Mouse (Mus musculus): ENCODE measurements at regions not wholly inside any gene's neighbourhood (a gene's known extent, or its start where the extent isn't known, plus 50 kb on each side); places are given as distances from the start of the nearest gene placed in this dataset.

DNA sequence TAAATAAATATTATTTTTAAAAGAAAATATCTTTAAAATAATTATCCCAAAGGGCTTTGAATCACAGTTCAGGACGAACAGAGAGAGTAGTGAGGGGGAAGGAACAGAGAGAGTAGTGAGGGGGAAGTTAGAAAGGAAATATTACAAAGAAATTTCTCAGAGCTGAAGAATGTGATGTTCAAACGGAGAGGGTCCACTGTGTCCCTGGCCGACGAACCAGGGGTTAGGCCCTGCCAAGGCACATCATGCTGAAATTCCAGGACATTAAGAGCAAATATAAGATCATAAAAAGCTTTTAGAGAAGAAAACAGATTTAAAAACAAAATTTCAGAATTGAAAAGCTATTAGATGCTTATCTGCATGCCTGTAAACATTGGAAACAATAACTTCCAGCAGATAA, 61.6 kb downstream of the Skor1 start:
- TF ChIP-seq CTCF (IDR thresholded peaks at IDR 0.05; ENCODE audit: borderline replicate concordance, extremely low read depth, insufficient read depth, insufficient read length) (no peak), POLR2A (IDR thresholded peaks at IDR 0.05; ENCODE audit: borderline replicate concordance, extremely low read depth, insufficient read depth, insufficient read length, poor library complexity, severe bottlenecking) (no peak)
- DNase-seq (ENCODE audit: low read depth) = no peak

DNA sequence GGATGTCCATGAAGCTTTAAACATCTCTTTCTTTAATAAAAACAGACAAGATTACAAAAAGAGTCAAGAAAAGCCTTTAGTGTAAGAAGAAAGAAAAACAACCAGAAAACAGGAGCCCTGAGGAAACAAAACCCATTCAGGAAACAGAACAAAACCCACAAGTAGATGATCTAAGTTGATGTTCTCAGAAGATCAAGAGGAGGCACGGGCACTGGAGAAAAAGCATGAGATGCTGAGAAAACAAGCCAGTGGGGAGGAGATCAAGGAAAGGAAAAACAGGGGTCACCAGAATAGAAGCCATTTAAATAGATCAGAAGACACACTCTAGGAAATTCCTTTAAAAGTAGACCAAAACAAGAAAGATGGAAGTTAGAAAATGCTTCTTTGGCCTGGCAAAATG, 62.1 kb downstream of the Skor1 start:
- DNase-seq (ENCODE audit: low read depth) = no peak
- no peak for TF ChIP-seq POLR2A (IDR thresholded peaks at IDR 0.05; ENCODE audit: borderline replicate concordance, extremely low read depth, insufficient read depth, insufficient read length, poor library complexity, severe bottlenecking)
- no peak for TF ChIP-seq CTCF (IDR thresholded peaks at IDR 0.05; ENCODE audit: borderline replicate concordance, extremely low read depth, insufficient read depth, insufficient read length)

DNA sequence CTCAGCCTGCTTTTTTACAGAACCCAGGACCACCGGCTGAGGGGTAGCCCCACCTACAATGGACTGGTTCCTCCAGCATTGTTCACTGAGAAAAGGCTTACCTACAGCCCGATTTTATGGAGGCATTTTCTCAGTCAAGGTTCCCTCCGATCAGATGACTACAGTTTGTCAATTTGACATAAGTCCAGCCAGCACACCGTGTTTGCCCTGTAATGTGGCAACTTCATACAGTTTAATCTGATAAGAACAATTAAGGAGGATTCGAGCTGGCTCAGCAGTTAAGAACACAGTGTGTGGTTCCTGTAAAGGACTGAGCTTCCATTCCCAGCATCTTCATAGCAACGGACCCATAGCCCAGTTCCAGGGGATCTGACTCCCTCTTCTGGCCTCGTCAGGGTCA, 65.9 kb downstream of the Skor1 start:
- TF ChIP-seq CTCF (IDR thresholded peaks at IDR 0.05; ENCODE audit: borderline replicate concordance, extremely low read depth, insufficient read depth, insufficient read length) = no peak
- DNase-seq (ENCODE audit: low read depth) = no peak

DNA sequence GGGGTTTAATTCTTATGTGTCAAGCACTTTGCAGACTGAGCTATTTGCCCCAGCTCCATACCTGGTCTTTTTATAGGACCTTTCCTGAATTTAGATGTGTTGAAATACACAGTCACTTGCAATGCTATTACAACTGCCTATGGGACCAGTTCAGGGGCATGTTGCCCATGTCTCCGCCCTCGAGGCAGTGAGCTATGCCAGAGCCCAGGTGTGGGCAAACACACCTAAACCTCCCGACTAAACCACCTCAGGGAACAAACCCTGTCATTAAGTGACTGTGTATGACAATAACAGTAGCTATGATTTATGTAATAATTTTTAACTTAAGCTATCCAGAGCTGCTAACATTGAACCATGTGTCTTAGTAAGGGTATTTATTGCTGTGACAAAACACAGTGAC, 66.5 kb downstream of the Skor1 start:
- no peak for DNase-seq (ENCODE audit: low read depth)
- TF ChIP-seq POLR2A (IDR thresholded peaks at IDR 0.05; ENCODE audit: borderline replicate concordance, extremely low read depth, insufficient read depth, insufficient read length, poor library complexity, severe bottlenecking) = no peak
- no peak for TF ChIP-seq CTCF (IDR thresholded peaks at IDR 0.05; ENCODE audit: borderline replicate concordance, extremely low read depth, insufficient read depth, insufficient read length)

- TF ChIP-seq CTCF (IDR thresholded peaks at IDR 0.05; ENCODE audit: borderline replicate concordance, extremely low read depth, insufficient read depth, insufficient read length) = no peak
- no peak for TF ChIP-seq POLR2A (IDR thresholded peaks at IDR 0.05; ENCODE audit: borderline replicate concordance, extremely low read depth, insufficient read depth, insufficient read length, poor library complexity, severe bottlenecking)
- DNase-seq (ENCODE audit: low read depth) = no peak
Measured at GRCm38 (mm10) chr9:63080406-63080805, 68.4 kb downstream of the Skor1 start.

- TF ChIP-seq CTCF (IDR thresholded peaks at IDR 0.05; ENCODE audit: borderline replicate concordance, extremely low read depth, insufficient read depth, insufficient read length) = no peak
- TF ChIP-seq POLR2A (IDR thresholded peaks at IDR 0.05; ENCODE audit: borderline replicate concordance, extremely low read depth, insufficient read depth, insufficient read length, poor library complexity, severe bottlenecking) = no peak
- no peak for DNase-seq (ENCODE audit: low read depth)
Measured at GRCm38 (mm10) chr9:63075252-63075651, 73.5 kb downstream of the Skor1 start.

GRCm38 (mm10) chr9:63074803-63075202, 74.0 kb downstream of the Skor1 start:
- DNase-seq (ENCODE audit: low read depth) = no peak

DNA sequence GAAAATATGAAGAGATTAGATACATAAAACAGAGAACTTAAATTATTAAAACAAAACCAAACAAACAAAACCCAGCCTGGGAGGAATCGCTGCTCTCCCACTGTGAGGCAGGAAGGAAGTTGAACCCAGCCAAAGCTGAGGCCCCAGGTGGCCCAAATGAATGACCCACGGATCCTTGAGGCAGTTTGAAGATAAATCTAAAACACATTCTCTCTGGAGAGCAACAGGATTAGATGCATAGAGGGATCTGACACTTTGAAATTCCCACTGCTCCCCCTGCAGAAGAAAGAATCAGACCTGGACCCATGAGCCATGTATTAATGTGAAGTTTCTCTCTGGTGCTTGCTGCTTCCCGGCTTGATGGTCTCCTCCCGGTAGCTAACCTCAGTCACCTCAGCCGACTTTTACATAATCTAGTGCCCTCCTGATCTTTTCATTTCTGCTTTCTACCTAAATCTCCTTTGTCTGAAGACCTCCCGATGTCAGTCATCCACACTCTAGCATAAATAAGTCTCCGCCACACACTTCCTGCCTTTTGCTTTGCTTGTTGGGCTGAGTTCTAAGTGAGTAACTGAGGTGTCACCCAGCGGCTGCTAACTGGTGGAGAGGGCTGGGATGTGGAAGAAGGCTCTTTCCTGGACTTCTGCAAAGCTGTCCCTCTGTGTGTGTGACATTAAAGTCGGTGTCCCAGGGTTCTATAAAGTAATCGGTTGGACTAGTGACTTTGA, 74.6 kb downstream of the Skor1 start:
- no peak for TF ChIP-seq POLR2A (IDR thresholded peaks at IDR 0.05; ENCODE audit: borderline replicate concordance, extremely low read depth, insufficient read depth, insufficient read length, poor library complexity, severe bottlenecking)
- no peak for TF ChIP-seq CTCF (IDR thresholded peaks at IDR 0.05; ENCODE audit: borderline replicate concordance, extremely low read depth, insufficient read depth, insufficient read length)
- no peak for DNase-seq (ENCODE audit: low read depth)

More at GRCm38 (mm10) chr9:63074803-63075202, 74.0 kb downstream of the Skor1 start:
- TF ChIP-seq CTCF (IDR thresholded peaks at IDR 0.05; ENCODE audit: borderline replicate concordance, extremely low read depth, insufficient read depth, insufficient read length) = no peak
- TF ChIP-seq POLR2A (IDR thresholded peaks at IDR 0.05; ENCODE audit: borderline replicate concordance, extremely low read depth, insufficient read depth, insufficient read length, poor library complexity, severe bottlenecking) = no peak

- TF ChIP-seq POLR2A (IDR thresholded peaks at IDR 0.05; ENCODE audit: borderline replicate concordance, extremely low read depth, insufficient read depth, insufficient read length, poor library complexity, severe bottlenecking) (no peak), CTCF (IDR thresholded peaks at IDR 0.05; ENCODE audit: borderline replicate concordance, extremely low read depth, insufficient read depth, insufficient read length) (no peak)
- no peak for DNase-seq (ENCODE audit: low read depth)
Measured at GRCm38 (mm10) chr9:63071032-63071431, 77.7 kb downstream of the Skor1 start.

DNA sequence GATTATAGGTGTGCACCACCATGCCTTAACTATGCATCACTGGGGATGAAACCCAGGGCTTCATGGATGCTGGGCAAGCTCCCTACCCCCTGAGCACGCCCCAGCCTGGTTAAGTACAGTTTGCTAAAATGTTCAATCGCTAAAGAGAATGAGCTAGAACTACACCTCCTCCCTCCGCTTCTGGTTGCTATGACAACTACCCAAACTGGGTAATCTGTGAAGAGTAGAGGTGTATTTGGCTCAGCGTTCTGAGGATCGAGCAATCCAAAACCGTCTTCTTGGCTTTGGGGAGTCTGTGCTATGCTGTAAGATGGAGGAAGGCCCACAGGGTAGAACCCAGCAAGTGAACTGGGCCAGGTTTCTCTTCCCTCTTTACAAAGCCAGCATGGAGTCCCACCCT, 78.8 kb downstream of the Skor1 start:
- DNase-seq (ENCODE audit: low read depth) = no peak
- TF ChIP-seq CTCF (IDR thresholded peaks at IDR 0.05; ENCODE audit: borderline replicate concordance, extremely low read depth, insufficient read depth, insufficient read length) (no peak), POLR2A (IDR thresholded peaks at IDR 0.05; ENCODE audit: borderline replicate concordance, extremely low read depth, insufficient read depth, insufficient read length, poor library complexity, severe bottlenecking) (no peak)

DNA sequence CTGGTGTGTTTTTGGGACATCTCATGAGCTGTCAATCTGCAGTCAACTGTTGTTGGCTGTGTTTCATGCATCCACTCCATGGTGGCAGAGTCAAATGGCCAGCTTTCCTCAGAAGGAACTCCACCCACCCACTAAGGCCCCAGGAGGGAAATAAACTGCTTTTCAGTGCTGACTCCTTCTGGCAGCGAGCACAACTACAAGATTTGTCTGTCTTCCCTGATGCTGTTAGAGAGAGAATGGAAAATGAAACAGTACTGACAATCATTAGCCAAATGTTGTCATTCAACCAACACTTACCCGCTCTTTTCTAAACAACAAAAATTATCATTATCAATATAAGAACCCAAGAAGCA, 79.3 kb upstream of the Pias1 start:
- TF ChIP-seq POLR2A (IDR thresholded peaks at IDR 0.05; ENCODE audit: borderline replicate concordance, extremely low read depth, insufficient read depth, insufficient read length, poor library complexity, severe bottlenecking) = no peak
- TF ChIP-seq CTCF (IDR thresholded peaks at IDR 0.05; ENCODE audit: borderline replicate concordance, extremely low read depth, insufficient read depth, insufficient read length) = no peak
- DNase-seq (ENCODE audit: low read depth) = no peak

GRCm38 (mm10) chr9:63066384-63067053, 78.8 kb upstream of the Pias1 start:
- no peak for DNase-seq (ENCODE audit: low read depth)
- no peak for TF ChIP-seq POLR2A (IDR thresholded peaks at IDR 0.05; ENCODE audit: borderline replicate concordance, extremely low read depth, insufficient read depth, insufficient read length, poor library complexity, severe bottlenecking)
- no peak for TF ChIP-seq CTCF (IDR thresholded peaks at IDR 0.05; ENCODE audit: borderline replicate concordance, extremely low read depth, insufficient read depth, insufficient read length)

All from brain, embryonic 14.5 days (tissue).